ENCODE assay signal across 12 mouse cellular contexts in the genomic region with DNA sequence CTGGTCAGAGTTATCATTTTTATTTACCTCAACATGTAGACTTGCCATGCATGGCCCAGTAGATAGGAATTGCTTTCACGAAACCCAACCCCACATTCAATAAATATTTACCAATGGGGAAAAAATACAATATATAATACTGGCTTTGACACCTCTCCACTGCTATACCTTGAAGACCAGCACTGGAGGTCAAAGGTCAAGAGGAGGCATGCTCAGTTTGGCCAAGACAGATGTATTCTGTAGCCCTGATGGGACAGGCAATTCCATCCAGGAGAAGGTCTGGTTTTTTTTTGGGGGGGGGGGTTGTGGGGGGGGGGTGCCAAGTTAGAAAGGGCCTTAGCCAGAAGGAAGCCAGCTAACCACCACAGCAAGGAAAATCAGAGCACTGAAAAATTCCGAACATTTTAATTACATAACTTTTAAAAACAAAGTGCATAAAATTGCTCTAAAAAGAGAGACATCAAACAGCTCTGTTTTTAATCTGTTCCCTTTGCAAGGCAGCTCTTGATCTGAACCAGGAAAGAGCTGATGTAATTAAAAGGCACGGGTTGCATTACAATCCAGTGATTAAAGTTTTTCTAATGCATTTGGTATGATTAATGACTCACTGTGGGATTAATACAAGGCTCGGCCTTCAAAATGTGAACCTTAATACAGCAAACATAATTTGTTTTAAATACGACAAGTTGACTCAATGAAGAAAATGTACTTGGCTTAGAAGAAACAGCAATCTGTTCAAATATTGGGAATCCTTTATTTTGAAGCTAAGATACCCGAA.
DNase-seq lines count a peak whose midpoint lies in the region; ATAC-seq and TF ChIP-seq lines count a peak whose summit lies in the region.
"Had no signal": no experiment of that assay in that cellular context is flagged by ENCODE, and none has a peak within 500 bp of the region (broad histone marks: within the 10 kb centered on the region; RNA-seq: fewer than 3 reads in every experiment).

No protein-coding gene starts in this region.

- no peak for TF ChIP-seq CTCF in heart, postnatal 0 days (IDR thresholded peaks at IDR 0.05; ENCODE audit: low read depth)

- 73% methylated on average over 6 of the region's 6 CpGs for WGBS in hindbrain, embryonic 13.5 days
- 89% methylated on average over 6 of the region's 6 CpGs for WGBS in hindbrain, embryonic 10.5 days
- WGBS in lung, embryonic 15.5 days, result 59% methylated on average over 6 of the region's 6 CpGs
- 69% methylated on average over 6 of the region's 6 CpGs for WGBS in heart, postnatal 0 days
- WGBS in forebrain, embryonic 12.5 days, result 80% methylated on average over 6 of the region's 6 CpGs

- H3K9me3 ChIP-seq in hindbrain, embryonic 13.5 days, result no peaks in the 10 kb centered on the region
- H3K9me3 ChIP-seq in hindbrain, embryonic 10.5 days, result no peaks in the 10 kb centered on the region
- no peaks in the 10 kb centered on the region for H3K9me3 ChIP-seq in lung, embryonic 15.5 days
- H3K9me3 ChIP-seq in heart, postnatal 0 days (replicated peaks; ENCODE audit: control insufficient read depth, low read length), result no peaks in the 10 kb centered on the region
- H3K9me3 ChIP-seq in forebrain, embryonic 12.5 days, result no peaks in the 10 kb centered on the region
- H3K9me3 ChIP-seq: midbrain, embryonic 12.5 days; neural tube, embryonic 13.5 days had no signal

- TF ChIP-seq EP300 in heart, postnatal 0 days (IDR thresholded peaks at IDR 0.05; ENCODE audit: low read depth), result no peak

- no peak for ATAC-seq in hindbrain, embryonic 13.5 days (ENCODE audit: low FRiP score)
- ATAC-seq in lung, embryonic 15.5 days (ENCODE audit: borderline replicate concordance, extremely low read depth, low FRiP score, low TSS enrichment), result no peak
- no peak for ATAC-seq in heart, postnatal 0 days (ENCODE audit: insufficient read depth, low read depth)
- no peak for ATAC-seq in erythroid progenitor cell, adult 5-6 weeks (replicated peaks; ENCODE audit: low FRiP score, poor library complexity, severe bottlenecking)
- no peak for ATAC-seq in forebrain, embryonic 12.5 days (ENCODE audit: low FRiP score)
- ATAC-seq: activated CD4-positive, CD25-positive, alpha-beta regulatory T cell, adult 4 months had no signal

- no peak overlapping the region for H3K9ac ChIP-seq in hindbrain, embryonic 13.5 days
- H3K9ac ChIP-seq in lung, embryonic 15.5 days, result no peak overlapping the region
- no peak overlapping the region for H3K9ac ChIP-seq in heart, postnatal 0 days (replicated peaks; ENCODE audit: low read depth, low read length)
- H3K9ac ChIP-seq in forebrain, embryonic 12.5 days, result no peak overlapping the region
- H3K9ac ChIP-seq: midbrain, embryonic 12.5 days; neural tube, embryonic 13.5 days had no signal

- peaks cover 16% of the 10 kb centered on the region for H3K36me3 ChIP-seq in hindbrain, embryonic 13.5 days
- H3K36me3 ChIP-seq in hindbrain, embryonic 10.5 days, result peaks cover 23% of the 10 kb centered on the region
- peaks cover 36% of the 10 kb centered on the region for H3K36me3 ChIP-seq in lung, embryonic 15.5 days
- H3K36me3 ChIP-seq in heart, postnatal 0 days (replicated peaks; ENCODE audit: control insufficient read depth, insufficient read depth, low read length), result peaks cover 20% of the 10 kb centered on the region
- peaks cover 2% of the 10 kb centered on the region; the same call in 1 of the 2 replicates for H3K36me3 ChIP-seq in forebrain, embryonic 12.5 days (replicated peaks)

- H3K4me1 ChIP-seq in hindbrain, embryonic 13.5 days (replicated peaks), result peaks cover 39% of the 10 kb centered on the region
- H3K4me1 ChIP-seq in hindbrain, embryonic 10.5 days (replicated peaks), result peaks cover 35% of the 10 kb centered on the region
- H3K4me1 ChIP-seq in lung, embryonic 15.5 days, result peaks cover 47% of the 10 kb centered on the region
- peaks cover 38% of the 10 kb centered on the region for H3K4me1 ChIP-seq in heart, postnatal 0 days (ENCODE audit: control insufficient read depth, insufficient read depth)
- peaks cover 28% of the 10 kb centered on the region for H3K4me1 ChIP-seq in forebrain, embryonic 12.5 days

- DNase-seq in hindbrain, embryonic 10.5 days (ENCODE audit: low spot score), result no peak
- DNase-seq in lung, postnatal 36 days, result no peak
- DNase-seq in heart, postnatal 0 days (ENCODE audit: low spot score), result no peak
- DNase-seq: kidney, adult 8-10 months; layer of hippocampus, postnatal 36 days had no signal

- H3K27me3 ChIP-seq in hindbrain, embryonic 13.5 days, result no peaks in the 10 kb centered on the region
- no peaks in the 10 kb centered on the region for H3K27me3 ChIP-seq in hindbrain, embryonic 10.5 days (ENCODE audit: insufficient read depth, poor library complexity, severe bottlenecking)
- H3K27me3 ChIP-seq in lung, embryonic 15.5 days, result no peaks in the 10 kb centered on the region
- no peaks in the 10 kb centered on the region for H3K27me3 ChIP-seq in heart, postnatal 0 days (ENCODE audit: control insufficient read depth, insufficient read depth, low read length)
- no peaks in the 10 kb centered on the region for H3K27me3 ChIP-seq in forebrain, embryonic 12.5 days
- H3K27me3 ChIP-seq: midbrain, embryonic 12.5 days; neural tube, embryonic 13.5 days had no signal

- peak overlapping the region; percentile 91; the same call in 1 of the 2 replicates for H3K27ac ChIP-seq in hindbrain, embryonic 13.5 days
- no peak overlapping the region for H3K27ac ChIP-seq in hindbrain, embryonic 10.5 days
- peak overlapping the region; percentile 72 for H3K27ac ChIP-seq in lung, embryonic 15.5 days
- peak overlapping the region; percentile 68 for H3K27ac ChIP-seq in heart, postnatal 0 days (ENCODE audit: low read depth)
- H3K27ac ChIP-seq in forebrain, embryonic 12.5 days, result no peak overlapping the region
- H3K27ac ChIP-seq: midbrain, embryonic 12.5 days; neural tube, embryonic 13.5 days had no signal

- no peak overlapping the region for H3K4me2 ChIP-seq in hindbrain, embryonic 13.5 days
- no peak overlapping the region for H3K4me2 ChIP-seq in lung, embryonic 15.5 days
- no peak overlapping the region for H3K4me2 ChIP-seq in heart, postnatal 0 days (ENCODE audit: low read depth, low read length)
- no peak overlapping the region for H3K4me2 ChIP-seq in forebrain, embryonic 12.5 days
- H3K4me2 ChIP-seq: midbrain, embryonic 12.5 days; neural tube, embryonic 13.5 days had no signal

- H3K4me3 ChIP-seq in hindbrain, embryonic 13.5 days, result no peak overlapping the region
- no peak overlapping the region for H3K4me3 ChIP-seq in hindbrain, embryonic 10.5 days
- H3K4me3 ChIP-seq in lung, embryonic 15.5 days, result no peak overlapping the region
- no peak overlapping the region for H3K4me3 ChIP-seq in heart, postnatal 0 days (ENCODE audit: low read depth, low read length)
- H3K4me3 ChIP-seq in forebrain, embryonic 12.5 days (replicated peaks), result no peak overlapping the region
- H3K4me3 ChIP-seq: midbrain, embryonic 12.5 days; neural tube, embryonic 13.5 days had no signal

Comparison
In these comparisons a context has a peak if more than half of its experiments do, and no peak if none do; other contexts are left out.
1. H3K27ac ChIP-seq: peak in hindbrain, embryonic 13.5 days (single experiment), lung, embryonic 15.5 days (single experiment) and heart, postnatal 0 days (single experiment); none in hindbrain, embryonic 10.5 days (single experiment) and forebrain, embryonic 12.5 days (single experiment).